ENCODE assay signal across 24 mouse cellular contexts in the genomic region with DNA sequence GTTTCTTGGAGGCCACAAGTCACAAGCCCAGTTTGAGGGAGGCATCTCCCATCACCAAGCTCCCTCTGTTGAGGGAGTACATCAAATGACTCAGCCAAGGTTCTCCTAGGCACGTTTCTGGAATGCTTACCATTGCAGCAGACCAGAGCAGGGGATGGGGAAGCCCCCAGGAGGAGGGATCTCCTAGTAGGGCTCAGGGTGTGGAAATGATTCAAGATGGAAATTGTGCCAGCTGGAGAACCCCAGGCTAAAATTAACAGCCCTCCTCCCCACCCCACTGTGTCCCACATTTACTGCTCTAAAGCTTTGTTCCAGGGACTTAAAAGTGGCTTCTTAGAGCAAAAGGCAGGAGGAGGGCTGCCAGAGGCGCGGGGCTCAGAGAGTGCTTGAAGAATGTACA. TPM values are rescaled to one million over a fixed set of nuclear protein-coding genes. Genes with fewer than 3 reads are reported as not detected.
DNase-seq lines count a peak whose midpoint lies in the region; ATAC-seq and TF ChIP-seq lines count a peak whose summit lies in the region.
"Had no signal": no experiment of that assay in that cellular context is flagged by ENCODE, and none has a peak within 500 bp of the region (broad histone marks: within the 10 kb centered on the region; RNA-seq: fewer than 3 reads in every experiment).

No protein-coding gene starts in this region.

- no peak overlapping the region for H3K4me3 ChIP-seq in heart, embryonic 15.5 days
- no peak overlapping the region for H3K4me3 ChIP-seq in midbrain, postnatal 0 days (ENCODE audit: low read depth, low read length)
- H3K4me3 ChIP-seq: hindbrain, embryonic 15.5 days; neural tube, embryonic 12.5 days had no signal

- ATAC-seq in heart, embryonic 15.5 days (replicated peaks; ENCODE audit: insufficient number of reproducible peaks, insufficient read depth, low FRiP score, low read depth), result no peak
- ATAC-seq in midbrain, postnatal 0 days (ENCODE audit: low FRiP score), result no peak
- ATAC-seq: activated CD4-positive, CD25-positive, alpha-beta regulatory T cell, adult 4 months; forebrain, postnatal 0 days had no signal

- DNase-seq in heart, postnatal 4 days, result no peak
- DNase-seq in retina, postnatal 1 day, result peak; percentile 24
- no peak for DNase-seq in retina, embryonic 14.5 days (ENCODE audit: low spot score)
- DNase-seq in NIH3T3 (ENCODE audit: low read depth), result peak; percentile 57
- DNase-seq in telencephalon, adult 2 months (ENCODE audit: low read depth, low spot score), result peak; percentile 42
- DNase-seq in midbrain, postnatal 0 days (ENCODE audit: low spot score), result no peak
- DNase-seq: adrenal gland, adult 8-10 months; cerebellum, adult 9-10 months; forebrain, postnatal 0 days; gastrocnemius, postnatal 14 days; heart, adult 18-20 months; kidney, adult 2 months; kidney, postnatal 14 days; lung, postnatal 4 days; midbrain, embryonic 14.5 days; thymus, adult 18-20 months; thymus, postnatal 36 days had no signal

- H3K27ac ChIP-seq in heart, embryonic 15.5 days, result no peak overlapping the region
- no peak overlapping the region for H3K27ac ChIP-seq in midbrain, postnatal 0 days (ENCODE audit: low read depth, low read length)
- H3K27ac ChIP-seq: heart, embryonic 13.5 days; hindbrain, embryonic 15.5 days; neural tube, embryonic 12.5 days had no signal

- no peaks in the 10 kb centered on the region for H3K9me3 ChIP-seq in heart, embryonic 15.5 days (replicated peaks)
- no peaks in the 10 kb centered on the region for H3K9me3 ChIP-seq in midbrain, postnatal 0 days (ENCODE audit: low read length)
- H3K9me3 ChIP-seq: heart, embryonic 13.5 days; hindbrain, embryonic 15.5 days; neural tube, embryonic 12.5 days had no signal

- H3K36me3 ChIP-seq in heart, embryonic 15.5 days, result no peaks in the 10 kb centered on the region
- peaks cover 14% of the 10 kb centered on the region; the same call in 1 of the 2 replicates for H3K36me3 ChIP-seq in midbrain, postnatal 0 days (ENCODE audit: insufficient read depth, low read length)
- H3K36me3 ChIP-seq: heart, embryonic 13.5 days; neural tube, embryonic 12.5 days had no signal

- no peak for TF ChIP-seq CTCF in midbrain, postnatal 0 days (IDR thresholded peaks at IDR 0.05)

- H3K4me1 ChIP-seq in heart, embryonic 15.5 days (replicated peaks), result peaks cover 34% of the 10 kb centered on the region
- no peaks in the 10 kb centered on the region for H3K4me1 ChIP-seq in midbrain, postnatal 0 days (ENCODE audit: insufficient read depth, low read length)

- 26% methylated on average over 3 of the region's 3 CpGs for whole genome bisulfite sequencing in heart, embryonic 15.5 days
- WGBS in midbrain, postnatal 0 days, result 34% methylated on average over 3 of the region's 3 CpGs

- H3K9ac ChIP-seq in heart, embryonic 15.5 days, result peak overlapping the region; percentile 7; the same call in 1 of the 2 replicates
- no peak overlapping the region for H3K9ac ChIP-seq in midbrain, postnatal 0 days (replicated peaks; ENCODE audit: low read length, poor library complexity, severe bottlenecking)
- H3K9ac ChIP-seq: forebrain, postnatal 0 days; hindbrain, embryonic 15.5 days had no signal

- peaks cover 31% of the 10 kb centered on the region for H3K27me3 ChIP-seq in heart, embryonic 15.5 days
- no peaks in the 10 kb centered on the region for H3K27me3 ChIP-seq in midbrain, postnatal 0 days (ENCODE audit: insufficient read depth, low read length)

- H3K4me2 ChIP-seq in heart, embryonic 15.5 days, result no peak overlapping the region
- no peak overlapping the region for H3K4me2 ChIP-seq in midbrain, postnatal 0 days (ENCODE audit: low read depth, low read length, poor library complexity, severe bottlenecking)
- H3K4me2 ChIP-seq: hindbrain, embryonic 15.5 days; neural tube, embryonic 12.5 days had no signal

RNA-seq across cellular contexts. Expression of gene Zfp384, which starts 3.9 kb away (rescaled TPM):
- 9.0 and 12.4 TPM in 2 replicates for polyA plus RNA-seq in heart, embryonic 15.5 days (2015; fragmentation: Nextera tagmentation; extraction: Ambion mirVana)
- 10 to 100 TPM; 28.5 to 30.7 TPM for total RNA-seq in heart, postnatal 4 days (2021)
- 33.2 and 38.6 TPM in 2 replicates for total RNA-seq in midbrain, postnatal 0 days (2014; rRNA removed)
- polyA plus RNA-seq in midbrain, postnatal 0 days (2015; fragmentation: Nextera tagmentation; extraction: Ambion mirVana), result 9.0 and 9.7 TPM in 2 replicates

RNA-seq across cellular contexts. Expression of gene Pianp, which starts 8.6 kb away (rescaled TPM):
- polyA plus RNA-seq in heart, embryonic 15.5 days (2015; fragmentation: Nextera tagmentation; extraction: Ambion mirVana), result 0.62 and 1.1 TPM in 2 replicates
- total RNA-seq in heart, postnatal 4 days (2021), result 1 to 10 TPM in 1 of 2 experiments, under 1 TPM in 1; 0.69 to 1.5 TPM
- 31.8 and 36.1 TPM in 2 replicates for total RNA-seq in midbrain, postnatal 0 days (2014; rRNA removed)
- 97.0 and 97.5 TPM in 2 replicates for polyA plus RNA-seq in midbrain, postnatal 0 days (2015; fragmentation: Nextera tagmentation; extraction: Ambion mirVana)
- total RNA-seq: liver, adult 2 months; megakaryocyte-erythroid progenitor cell, adult 5-6 weeks had no signal
- polyA plus RNA-seq: activated CD4-positive, CD25-positive, alpha-beta regulatory T cell, adult 4 months had no signal

RNA-seq across cellular contexts. Expression of gene Ing4, which starts 34.5 kb away (rescaled TPM):
- 79.2 and 83.1 TPM in 2 replicates for polyA plus RNA-seq in heart, embryonic 15.5 days (2015; fragmentation: Nextera tagmentation; extraction: Ambion mirVana)
- 10 to 100 TPM; 40.8 to 43.6 TPM for total RNA-seq in heart, postnatal 4 days (2021)
- total RNA-seq in midbrain, postnatal 0 days (2014; rRNA removed), result 60.4 and 69.8 TPM in 2 replicates
- 97.8 and 104 TPM in 2 replicates for polyA plus RNA-seq in midbrain, postnatal 0 days (2015; fragmentation: Nextera tagmentation; extraction: Ambion mirVana)

RNA-seq across cellular contexts. Expression of gene Cops7a, which starts 39.7 kb away (rescaled TPM):
- polyA plus RNA-seq in heart, embryonic 15.5 days (2015; fragmentation: Nextera tagmentation; extraction: Ambion mirVana), result 129 and 139 TPM in 2 replicates
- total RNA-seq in heart, postnatal 4 days (2021), result 100 to 1,000 TPM; 107 to 110 TPM
- 108 and 131 TPM in 2 replicates for total RNA-seq in midbrain, postnatal 0 days (2014; rRNA removed)
- polyA plus RNA-seq in midbrain, postnatal 0 days (2015; fragmentation: Nextera tagmentation; extraction: Ambion mirVana), result 92.3 and 97.1 TPM in 2 replicates

RNA-seq across cellular contexts. Expression of gene Acrbp, which starts 44.4 kb away (rescaled TPM):
- 5.2 and 7.1 TPM in 2 replicates for polyA plus RNA-seq in heart, embryonic 15.5 days (2015; fragmentation: Nextera tagmentation; extraction: Ambion mirVana)
- total RNA-seq in heart, postnatal 4 days (2021), result 1 to 10 TPM; 1.7 to 3.2 TPM
- total RNA-seq in midbrain, postnatal 0 days (2014; rRNA removed), result 6.9 and 12.6 TPM in 2 replicates
- 7.2 and 7.8 TPM in 2 replicates for polyA plus RNA-seq in midbrain, postnatal 0 days (2015; fragmentation: Nextera tagmentation; extraction: Ambion mirVana)

Comparison
In these comparisons a context has a peak if more than half of its experiments do, and no peak if none do; other contexts are left out.
1. DNase-seq: peak in retina, postnatal 1 day (single experiment), NIH3T3 (single experiment) and telencephalon, adult 2 months (single experiment); none in heart, postnatal 4 days (single experiment), retina, embryonic 14.5 days (single experiment) and midbrain, postnatal 0 days (single experiment).
2. RNA of gene Pianp, which starts 8.6 kb away (total RNA-seq): 31.8 to 36.1 TPM in midbrain, postnatal 0 days; 0.69 to 1.5 TPM in heart, postnatal 4 days; every median in the first group is over 10 times any median in the second.